Mouse (Mus musculus): ENCODE data around the gene Cdkn2aip. TPM values are rescaled to one million over a fixed set of nuclear protein-coding genes. Genes with fewer than 3 reads are reported as not detected.
A peak's percentile ranks its signal among the peaks of the same experiment; 100 is the strongest.

The Cdkn2aip gene
- polyA plus RNA-seq (2017; shearing (Covaris generic)), result 10 to 100 TPM; 14.9 to 17.6 (median 15.4) TPM

- peak; percentile 73 for ATAC-seq
These were observed at the start of gene Cdkn2aip for GRCm38 (mm10) chr8:47713761-47714745. Gene Cdkn2aip, minus strand, starts transcription at chr8:47713932.

DNA sequence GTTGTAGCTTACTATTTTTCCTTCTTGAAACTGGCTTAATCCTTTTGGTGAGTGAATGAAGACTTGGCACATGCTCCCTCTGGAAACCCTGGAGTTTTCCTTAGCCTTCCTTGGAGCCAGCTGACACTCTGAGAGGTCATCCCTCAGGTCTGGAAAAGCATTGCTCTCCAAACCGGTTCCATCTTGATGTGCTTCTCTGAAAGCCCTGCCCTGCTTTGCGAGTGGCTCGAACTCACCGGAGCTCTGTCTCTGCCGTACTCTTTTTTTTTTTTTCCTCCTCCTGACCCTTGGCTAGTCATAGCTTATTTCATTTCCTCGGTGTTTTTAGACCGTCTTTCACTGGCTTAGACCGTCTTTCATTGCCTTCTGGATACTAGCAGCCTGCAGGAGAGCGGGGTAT is 49.5 kb upstream of the Cdkn2aip start:
- no peak for ATAC-seq

GRCm38 (mm10) chr8:47760685-47761084 is 47.0 kb upstream of the Cdkn2aip start:
- no peak for ATAC-seq

GRCm38 (mm10) chr8:47760186-47760585 is 46.5 kb upstream of the Cdkn2aip start:
- no peak for ATAC-seq

DNA sequence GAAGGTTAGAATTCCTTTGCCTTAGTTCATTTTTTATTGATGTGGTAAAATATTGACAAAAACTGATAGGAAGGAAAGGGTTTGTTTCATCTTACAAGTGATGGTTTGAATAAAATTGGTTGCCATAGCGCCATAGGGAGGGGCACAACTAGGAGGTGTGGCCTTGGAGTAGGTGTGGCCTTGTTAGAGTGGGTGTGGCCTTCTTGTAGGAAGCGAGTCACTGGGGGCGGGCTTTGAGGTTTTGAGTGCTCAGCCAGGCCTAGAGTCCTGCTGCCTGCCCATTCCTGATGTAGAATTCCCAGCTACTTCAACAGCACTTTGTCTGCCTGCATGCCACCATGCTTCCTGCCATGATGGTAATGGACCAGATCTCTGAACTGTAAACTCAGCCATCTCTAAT is 39.4 kb upstream of the Cdkn2aip start:
- no peak for ATAC-seq

DNA sequence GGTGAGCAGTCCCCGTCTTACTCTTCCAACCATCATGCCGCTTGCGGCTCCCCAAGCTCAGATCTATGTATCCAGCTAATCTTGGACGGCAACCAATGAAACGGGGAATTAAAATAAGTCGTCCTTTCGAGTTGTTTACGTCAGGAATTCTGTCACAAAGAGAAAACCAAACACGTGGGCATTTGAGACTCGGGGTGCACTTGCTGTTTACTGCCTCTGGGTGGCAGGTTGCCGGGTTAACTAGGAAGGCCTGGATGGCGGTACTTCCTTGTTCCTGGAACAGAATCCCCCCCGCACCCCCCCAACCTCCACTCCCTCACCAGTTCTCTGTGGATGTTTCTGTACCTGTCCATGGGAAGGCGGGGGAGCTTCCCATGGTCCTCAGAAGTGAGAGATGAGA is 36.4 kb upstream of the Cdkn2aip start:
- no peak for ATAC-seq

- no peak for ATAC-seq
These were observed 35.8 kb upstream of the Cdkn2aip start for GRCm38 (mm10) chr8:47749491-47749890.

DNA sequence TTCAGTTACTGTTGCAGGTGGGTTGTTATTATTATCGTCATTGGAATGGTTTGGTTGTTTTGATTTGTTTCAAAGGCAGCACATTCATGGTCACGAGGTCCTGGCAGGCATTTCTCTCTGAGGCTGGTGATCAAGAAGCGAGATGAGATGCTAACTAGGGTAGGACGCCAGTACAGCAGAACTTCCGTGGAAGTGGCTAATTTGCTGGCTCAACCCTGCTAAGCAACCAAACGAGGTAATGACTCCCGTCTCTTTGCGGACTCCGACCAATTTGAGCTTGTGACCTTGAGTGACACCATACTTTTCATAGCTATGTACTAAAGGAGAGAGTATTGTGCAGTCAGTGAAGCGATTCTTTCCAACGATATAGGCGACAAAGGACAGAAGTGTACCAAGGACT is 32.6 kb upstream of the Cdkn2aip start:
- no peak for ATAC-seq

DNA sequence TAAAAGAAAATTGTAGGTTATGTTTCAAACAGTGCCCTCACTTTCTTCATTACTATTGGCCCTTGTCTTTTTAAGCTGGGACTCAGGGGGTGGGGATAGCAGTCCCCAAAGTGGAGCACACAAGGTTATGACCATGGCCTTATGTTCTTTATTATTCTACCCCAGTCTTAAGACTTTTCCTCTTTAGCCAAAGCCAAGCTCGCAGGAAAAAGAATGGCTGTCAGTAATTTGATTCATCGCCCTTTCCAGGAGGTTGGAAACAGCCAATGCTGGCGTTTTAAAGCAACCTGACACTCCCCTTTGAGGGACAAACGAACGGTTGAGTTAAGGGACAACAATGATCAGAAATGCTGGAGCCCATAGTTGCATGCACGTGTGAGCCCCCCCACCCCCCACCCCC is 32.1 kb upstream of the Cdkn2aip start:
- ATAC-seq, result no peak

DNA sequence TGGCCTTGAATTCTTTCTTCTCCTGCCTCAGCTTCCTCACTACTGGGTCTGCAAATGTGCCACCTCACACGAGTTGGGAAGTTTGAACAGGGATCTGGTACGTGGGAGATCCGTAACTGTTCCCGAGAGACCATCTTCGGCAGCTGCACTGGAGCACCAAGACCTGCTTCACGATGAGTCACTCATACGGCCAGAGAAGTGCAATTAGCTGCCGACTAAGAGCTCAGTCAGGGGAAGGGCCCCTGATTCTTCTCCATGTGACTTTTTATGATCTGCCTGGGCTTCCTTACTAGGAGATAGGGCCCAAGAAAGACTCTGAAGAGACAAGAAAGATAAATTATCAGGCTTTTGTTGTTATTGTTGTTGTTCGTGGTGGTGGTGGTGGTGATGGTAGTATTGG is 31.1 kb upstream of the Cdkn2aip start:
- ATAC-seq, result no peak

DNA sequence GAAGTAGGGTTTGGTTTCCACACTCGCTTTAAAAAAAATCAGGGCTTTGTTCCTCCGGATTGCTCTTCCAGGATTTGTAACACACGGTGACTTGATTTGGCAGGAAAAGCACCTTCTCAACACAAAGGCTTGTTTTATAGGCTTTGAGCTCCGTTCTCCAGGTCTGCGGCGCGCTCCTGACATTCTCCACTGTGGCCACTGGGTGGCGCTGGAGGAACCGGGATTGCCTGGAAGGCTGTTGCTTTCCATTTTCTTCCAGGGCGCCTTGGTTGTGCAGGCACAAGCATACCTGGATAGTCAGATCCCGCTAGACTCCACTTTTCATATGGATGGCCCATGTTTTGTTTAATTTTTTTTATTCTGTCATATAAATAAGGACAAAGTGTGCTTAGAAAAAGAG is 29.7 kb upstream of the Cdkn2aip start:
- no peak for ATAC-seq

- no peak for ATAC-seq
These were observed 29.3 kb upstream of the Cdkn2aip start for GRCm38 (mm10) chr8:47742992-47743391.

DNA sequence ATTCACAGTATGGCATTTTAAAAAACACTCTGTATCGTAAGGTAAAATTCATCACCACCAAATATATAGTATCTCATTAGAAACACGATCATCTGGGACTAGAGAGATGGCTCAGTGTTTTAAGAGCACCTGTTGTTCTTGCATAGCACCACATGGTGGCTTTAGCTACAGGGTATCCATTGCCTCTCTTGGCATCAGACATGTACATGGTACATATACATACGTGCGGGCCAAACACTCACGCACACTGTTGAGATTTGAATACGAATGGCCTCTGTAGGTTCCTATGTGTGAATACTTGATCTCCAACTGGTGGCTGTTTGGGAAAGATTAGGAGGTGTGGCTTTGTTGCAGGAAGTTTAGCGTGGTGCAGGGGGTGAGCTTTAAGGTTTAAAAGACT is 28.6 kb upstream of the Cdkn2aip start:
- no peak for ATAC-seq

- no peak for ATAC-seq
These were observed 23.4 kb upstream of the Cdkn2aip start for GRCm38 (mm10) chr8:47737120-47737519.

DNA sequence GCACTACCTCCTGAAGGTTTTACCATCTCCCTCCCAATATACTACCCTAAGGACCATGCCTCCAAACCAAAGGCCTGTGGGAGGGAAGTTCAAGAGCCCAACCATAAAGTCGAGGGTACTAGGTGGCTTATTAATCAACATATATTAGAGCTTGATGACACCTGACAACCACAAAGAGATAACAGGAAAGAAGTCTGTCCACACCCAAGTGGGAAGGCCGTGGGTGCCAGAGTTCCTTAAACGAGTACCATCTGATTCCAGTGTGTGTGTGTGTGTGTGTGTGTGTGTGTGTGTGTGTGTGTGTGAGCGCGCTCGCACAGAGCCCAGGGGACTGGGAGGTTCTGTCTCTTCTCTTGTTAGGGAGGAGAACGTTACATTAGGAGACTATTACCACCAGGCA is 15.6 kb upstream of the Cdkn2aip start:
- ATAC-seq, result no peak

GRCm38 (mm10) chr8:47726945-47727344 is 13.2 kb upstream of the Cdkn2aip start:
- no peak for ATAC-seq

- ATAC-seq, result no peak
These were observed 7.9 kb upstream of the Cdkn2aip start for GRCm38 (mm10) chr8:47721609-47722008.

DNA sequence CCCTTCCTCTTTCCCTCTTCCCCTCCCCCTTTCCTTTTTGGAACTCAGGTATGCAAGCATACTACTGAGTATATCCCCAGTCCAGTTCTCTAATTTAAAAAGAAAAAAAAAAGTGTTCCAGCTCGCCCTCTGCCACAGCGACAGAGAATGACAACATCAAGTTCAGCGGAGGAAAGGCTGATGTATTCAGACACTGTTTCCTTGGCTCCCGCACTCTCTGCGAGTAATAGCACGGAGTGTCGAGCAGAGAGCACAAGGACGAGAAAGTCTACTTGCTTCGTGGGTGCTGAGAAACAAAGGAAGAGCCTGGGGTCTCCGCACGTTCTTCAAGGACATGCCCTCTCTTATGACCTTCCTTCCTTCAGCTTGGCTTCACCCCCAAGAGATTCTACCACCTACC is 4.9 kb upstream of the Cdkn2aip start:
- ATAC-seq, result no peak

DNA sequence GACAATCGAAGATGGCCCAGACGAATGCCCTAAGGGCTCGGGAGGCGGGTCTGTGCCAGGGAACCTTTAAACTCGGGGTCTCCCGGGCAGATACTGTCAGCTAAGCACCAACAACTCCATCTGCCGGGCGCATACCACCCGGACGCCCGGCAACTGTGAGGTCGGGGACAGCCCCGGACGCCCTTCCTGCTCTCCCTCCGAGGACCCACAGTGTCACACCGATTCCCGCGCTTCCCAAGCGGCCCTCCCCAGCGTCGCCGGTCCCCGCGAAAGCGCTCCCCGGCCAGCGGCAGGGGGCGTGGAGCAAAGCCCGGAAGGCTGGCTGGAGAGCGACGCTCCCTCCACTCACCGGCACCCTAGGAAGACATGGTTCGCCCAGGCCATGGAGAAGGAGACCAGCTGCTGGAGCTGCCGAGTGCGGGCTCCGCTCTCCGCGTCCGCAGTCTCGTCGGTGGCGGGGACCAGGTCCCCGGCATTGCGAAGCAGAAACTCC is 515 bp downstream of the Cdkn2aip start:
- peak; percentile 29 for ATAC-seq

DNA sequence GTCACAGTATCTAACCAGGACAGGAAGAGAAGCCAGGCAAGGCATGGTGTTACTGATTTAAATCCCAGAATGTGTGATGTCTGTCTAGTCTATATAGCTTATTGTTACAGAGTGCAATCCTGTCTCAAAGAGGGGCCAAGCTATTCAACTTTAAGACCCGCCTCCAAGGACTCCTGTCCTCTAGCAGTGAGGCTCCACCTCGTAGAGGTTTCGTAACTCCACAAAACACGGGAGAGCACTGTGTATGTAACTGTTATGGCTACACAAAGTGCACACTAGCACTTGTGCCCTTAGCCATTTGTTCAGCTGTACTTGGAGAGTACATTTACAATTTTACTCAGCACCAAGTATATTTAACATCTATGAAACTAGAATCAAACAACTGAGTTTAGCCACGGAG is 5.6 kb downstream of the Cdkn2aip start:
- no peak for ATAC-seq

DNA sequence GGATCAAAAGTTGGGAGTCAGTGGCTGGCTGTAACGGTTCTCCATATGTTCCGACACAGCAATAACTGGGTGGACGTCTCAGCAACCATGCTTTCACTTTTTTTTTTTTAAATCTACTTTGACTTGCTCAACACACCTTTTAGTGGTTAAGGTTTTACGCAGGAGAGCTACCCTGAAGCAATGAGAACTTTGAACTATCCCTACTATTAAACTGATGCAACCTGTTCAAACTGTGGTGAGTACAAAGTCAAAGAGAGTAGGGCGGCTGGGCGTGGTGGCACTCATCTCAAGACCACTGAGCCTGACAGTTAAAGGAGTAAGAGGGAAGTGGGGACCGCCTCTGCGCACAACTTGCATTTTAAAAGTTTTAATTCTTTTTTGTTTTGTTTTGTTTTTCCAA is 7.0 kb downstream of the Cdkn2aip start:
- no peak for ATAC-seq

DNA sequence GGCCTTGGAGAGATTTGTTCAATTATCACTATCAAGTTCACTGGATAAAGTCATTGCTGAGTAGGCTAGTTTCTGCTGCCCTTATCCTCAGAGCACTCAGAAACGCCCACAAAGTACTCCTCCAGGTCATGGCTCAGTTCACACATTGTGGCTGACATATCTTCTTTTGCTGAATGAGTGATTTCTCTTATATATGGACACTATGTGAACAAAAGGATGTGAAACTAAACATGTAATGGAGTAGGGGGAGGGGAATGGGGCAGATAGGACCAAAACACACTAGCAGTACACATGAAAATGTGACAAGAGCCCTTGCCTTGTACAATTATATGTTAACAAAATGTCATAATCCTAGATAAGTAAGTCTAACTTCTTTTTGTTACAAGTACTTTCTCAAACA is 11.4 kb downstream of the Cdkn2aip start:
- no peak for ATAC-seq

DNA sequence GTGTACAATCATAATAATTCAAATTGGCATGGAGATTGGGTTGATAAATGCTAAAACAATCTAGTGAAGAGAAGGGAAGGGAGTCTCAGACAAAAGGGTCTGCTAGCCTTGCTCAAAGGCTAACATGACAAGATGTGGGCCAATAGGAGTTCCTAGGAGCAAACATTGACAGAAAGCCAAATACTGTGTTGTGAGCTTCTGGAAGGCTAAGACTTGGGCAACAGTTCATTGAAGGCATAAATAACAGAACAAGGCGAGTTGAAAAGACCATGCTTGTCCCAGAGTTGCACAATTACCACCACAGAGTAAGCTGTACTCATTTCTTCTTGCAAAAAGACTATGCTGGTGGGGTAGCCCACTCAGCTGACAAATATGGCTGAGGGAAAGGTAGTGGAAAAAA is 16.0 kb downstream of the Cdkn2aip start:
- ATAC-seq, result no peak

GRCm38 (mm10) chr8:47695431-47696105 is 18.2 kb downstream of the Cdkn2aip start:
- ATAC-seq, result no peak

Measured in inflammation-experienced regulatory T-cells, adult 6 months (primary cell).